Mouse (Mus musculus): Measurements from ENCODE around the gene Slc2a3.
"Not testable (repeated sequence)": the region's sequence is repeated elsewhere in the genome, so short reads cannot be mapped to it uniquely, and the experiment has no call there.

The Slc2a3 gene

DNA sequence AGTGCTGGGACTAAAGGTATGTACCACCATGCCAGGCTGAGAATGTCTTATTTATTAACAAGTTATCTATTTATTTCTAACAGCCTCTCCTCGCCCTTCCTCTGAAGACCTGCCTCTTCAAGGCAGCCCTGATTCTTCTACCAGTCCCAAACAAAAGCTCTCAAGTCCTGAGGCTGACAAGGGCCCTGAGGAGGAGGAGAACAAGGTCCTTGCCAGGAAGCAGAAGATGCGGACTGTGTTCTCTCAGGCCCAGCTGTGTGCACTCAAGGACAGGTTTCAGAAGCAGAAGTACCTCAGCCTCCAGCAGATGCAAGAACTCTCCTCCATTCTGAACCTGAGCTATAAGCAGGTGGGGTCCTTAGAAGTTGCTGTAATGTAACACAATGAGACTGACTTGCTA is 90.0 kb downstream of the Slc2a3 start:
- DNase-seq (ENCODE audit: extremely low read depth, low read depth, low spot score) = no peak

DNA sequence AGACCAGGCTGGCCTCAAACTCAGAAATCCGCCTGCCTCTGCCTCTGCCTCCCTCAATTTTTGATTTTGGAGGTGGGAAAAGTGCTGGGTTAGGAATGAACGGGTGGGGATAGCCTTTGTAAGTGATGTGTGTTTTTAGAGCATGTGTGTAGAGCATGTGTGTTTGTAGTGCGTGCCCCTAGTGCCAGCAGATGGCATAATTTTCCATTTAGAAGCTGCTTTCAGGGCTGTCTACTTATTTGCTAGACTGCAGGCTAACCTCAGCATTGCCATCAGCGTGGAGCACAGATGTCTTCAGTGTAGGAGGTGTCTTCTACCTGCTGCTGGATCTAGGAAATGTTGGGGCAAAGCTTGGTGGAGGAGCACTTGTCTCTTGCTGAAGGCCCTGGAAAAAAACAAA is 92.6 kb downstream of the Slc2a3 start:
- DNase-seq (ENCODE audit: extremely low read depth, low read depth, low spot score) = no peak

DNA sequence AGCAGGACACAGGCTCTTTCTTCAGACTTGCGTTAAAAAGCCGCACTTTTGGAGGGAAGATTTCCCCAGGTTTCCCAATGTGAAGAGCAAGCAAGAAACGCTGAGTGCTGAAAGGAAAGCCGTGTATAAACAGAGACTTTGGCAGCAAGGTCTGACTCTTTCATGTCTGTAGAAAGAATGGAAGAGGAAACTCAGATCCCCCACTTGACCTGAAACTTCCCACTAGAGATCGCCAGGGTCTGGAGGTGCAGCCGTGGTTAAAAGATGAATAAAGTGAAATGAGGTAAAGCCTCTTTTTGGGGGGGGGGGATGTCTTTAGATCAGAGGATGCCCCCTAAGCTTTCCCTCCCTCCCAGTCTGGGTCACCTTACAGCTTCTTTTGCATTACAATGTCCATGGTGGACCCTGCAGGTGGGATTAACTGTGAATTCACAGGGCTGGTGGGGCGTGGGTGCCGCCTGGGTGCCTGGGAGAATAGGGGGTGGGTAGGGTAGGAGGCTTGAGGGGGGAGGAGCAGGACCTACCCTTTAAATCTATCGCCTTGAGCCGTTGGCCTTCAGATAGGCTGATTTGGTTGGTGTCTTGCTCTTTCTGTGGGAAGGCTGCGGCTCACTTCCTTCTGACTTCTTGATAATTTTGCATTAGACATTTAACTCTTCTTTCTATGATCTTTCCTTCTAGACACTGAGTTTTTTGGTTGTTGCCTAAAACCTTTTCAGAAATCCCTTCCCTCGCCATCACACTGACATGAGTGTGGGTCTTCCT is 94.2 kb downstream of the Slc2a3 start, which contains the start of gene Nanog:
Gene Nanog, plus strand, starts transcription at position 454 of the 765 bp plus-strand sequence.
- DNase-seq (ENCODE audit: extremely low read depth, low read depth, low spot score) = no peak

DNA sequence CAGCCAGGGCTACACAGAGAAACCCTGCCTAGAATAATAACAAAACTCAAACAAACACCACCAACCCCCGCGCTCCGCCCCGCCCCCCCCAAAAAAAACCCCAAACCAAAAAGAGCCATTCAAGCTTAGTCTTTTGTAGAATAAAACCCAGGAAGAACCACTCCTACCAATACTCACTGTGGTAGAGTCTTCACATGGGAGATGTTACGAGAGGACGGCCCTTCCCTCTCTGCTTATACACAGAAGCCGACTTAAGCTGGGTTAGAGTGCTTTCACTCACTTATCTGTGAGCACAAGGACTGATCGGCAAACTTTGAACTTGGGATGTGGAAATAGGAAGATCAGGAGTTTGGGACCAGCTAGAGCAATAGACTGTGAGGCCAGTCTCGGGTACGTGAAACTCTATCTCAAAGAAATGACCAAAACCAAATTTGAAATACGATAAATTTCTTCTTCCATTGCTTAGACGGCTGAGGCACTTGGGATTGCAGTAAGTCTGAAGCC is 95.1 kb downstream of the Slc2a3 start:
- no peak for DNase-seq (ENCODE audit: extremely low read depth, low read depth, low spot score)

DNA sequence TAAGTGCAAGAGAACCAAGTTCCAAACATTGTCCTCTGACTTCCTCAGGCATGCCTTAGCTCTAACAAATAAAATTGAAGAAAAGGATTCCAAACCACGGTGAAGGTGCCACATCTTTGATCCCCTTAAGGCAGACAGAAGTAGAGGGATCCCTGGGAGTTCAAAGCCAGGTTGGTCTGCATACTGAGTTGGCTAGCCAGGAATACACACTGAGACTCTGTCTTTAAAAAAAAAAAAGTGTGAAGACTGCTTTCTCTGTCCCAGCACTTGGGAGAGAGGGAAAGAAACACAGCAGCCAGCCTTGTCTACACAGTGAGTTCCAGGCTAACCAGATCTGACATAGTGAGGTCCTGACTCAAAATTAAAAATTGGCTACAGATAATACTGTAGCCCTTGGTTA is 97.7 kb downstream of the Slc2a3 start:
- no peak for DNase-seq (ENCODE audit: extremely low read depth, low read depth, low spot score)

DNA sequence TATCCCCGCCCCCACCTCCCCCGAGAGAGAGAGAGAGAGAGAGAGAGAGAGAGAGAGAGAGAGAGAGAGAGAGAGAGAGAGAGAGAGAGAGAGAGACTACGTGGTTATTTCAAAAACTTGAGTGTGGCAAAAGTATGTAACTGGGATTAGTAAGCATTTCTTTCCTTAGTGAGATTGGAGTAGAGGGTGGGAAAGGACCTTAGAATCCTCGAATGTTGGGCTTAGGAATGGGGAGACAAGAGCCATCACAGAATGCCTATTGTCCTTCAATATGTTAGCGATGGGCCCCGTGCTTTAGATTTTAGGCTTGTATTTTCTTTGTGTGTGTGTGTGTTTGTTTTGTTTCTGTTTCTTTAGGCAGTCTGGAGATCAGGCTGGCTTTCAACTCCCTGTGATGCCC is 98.2 kb downstream of the Slc2a3 start:
- DNase-seq (ENCODE audit: extremely low read depth, low read depth, low spot score) = no peak

DNA sequence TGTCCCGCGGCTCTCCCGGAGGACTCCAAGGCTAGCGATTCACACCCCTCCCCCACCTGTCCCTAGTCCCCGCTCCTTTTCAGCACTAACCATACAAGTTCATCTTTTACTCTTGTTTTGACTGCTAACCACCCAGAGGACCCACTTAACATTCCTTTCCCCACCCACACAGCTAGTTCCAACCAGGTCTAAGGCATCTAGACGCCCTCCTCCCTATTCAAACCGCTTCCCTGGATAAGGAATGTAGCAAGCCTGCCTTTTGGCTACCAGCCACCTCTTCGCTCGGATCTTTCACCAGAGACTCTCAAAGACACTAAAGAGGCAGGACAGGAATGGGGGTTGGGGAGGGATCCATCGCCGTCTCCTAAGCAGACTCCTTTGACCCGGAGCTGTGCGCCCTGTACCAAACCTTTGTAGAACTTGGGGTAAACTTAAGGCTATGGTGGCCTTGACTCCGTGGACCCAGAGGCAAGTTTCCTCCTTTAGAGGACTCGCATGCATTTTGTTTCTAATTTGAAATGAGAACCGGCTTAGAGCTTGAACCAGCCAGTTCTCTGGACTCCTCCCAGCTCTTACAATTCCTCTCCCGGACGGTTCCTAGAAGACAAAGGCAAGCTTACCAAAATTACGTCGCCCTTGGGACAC is 98.8 kb downstream of the Slc2a3 start:
- peak; percentile 23 for DNase-seq (ENCODE audit: extremely low read depth, low read depth, low spot score)

DNA sequence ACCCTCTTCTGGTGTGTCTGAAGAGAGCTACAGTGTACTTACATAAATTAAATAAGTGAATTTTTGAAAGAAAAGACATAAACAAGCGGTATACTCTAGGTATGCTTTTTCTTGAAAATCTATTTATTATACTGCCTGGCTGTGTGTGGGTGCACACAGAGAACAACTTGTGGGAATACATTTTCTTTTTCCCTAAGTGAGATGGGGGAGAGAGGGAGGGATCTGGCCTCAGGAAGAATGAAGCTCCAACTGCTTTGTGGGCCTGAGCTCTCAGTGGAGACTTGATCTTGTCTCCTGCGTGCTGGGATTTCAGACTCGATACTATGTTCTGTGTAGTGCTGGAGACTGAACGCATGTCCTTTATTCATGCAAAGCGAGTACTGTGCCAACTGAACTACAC is 99.6 kb downstream of the Slc2a3 start:
- no peak for DNase-seq (ENCODE audit: extremely low read depth, low read depth, low spot score)

DNA sequence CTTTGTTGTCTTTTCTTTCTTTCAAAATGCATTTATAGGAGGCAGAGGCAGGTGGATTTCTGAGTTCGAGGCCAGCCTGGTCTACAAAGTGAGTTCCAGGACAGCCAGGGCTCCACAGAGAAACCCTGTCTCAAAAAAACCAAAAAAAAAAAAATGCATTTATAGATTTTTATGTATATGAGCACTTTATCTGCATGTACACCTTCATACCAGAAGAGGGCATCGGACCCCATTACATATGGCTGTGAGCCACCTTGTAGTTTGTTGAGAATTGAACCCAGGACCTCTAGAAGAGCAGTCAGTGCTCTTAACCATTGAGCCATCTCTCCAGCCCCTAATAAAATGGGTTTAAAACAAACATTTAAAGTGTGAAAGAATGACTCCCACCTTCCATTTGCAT is 101.8 kb downstream of the Slc2a3 start:
- DNase-seq (ENCODE audit: extremely low read depth, low read depth, low spot score) = not testable (repeated sequence)

DNA sequence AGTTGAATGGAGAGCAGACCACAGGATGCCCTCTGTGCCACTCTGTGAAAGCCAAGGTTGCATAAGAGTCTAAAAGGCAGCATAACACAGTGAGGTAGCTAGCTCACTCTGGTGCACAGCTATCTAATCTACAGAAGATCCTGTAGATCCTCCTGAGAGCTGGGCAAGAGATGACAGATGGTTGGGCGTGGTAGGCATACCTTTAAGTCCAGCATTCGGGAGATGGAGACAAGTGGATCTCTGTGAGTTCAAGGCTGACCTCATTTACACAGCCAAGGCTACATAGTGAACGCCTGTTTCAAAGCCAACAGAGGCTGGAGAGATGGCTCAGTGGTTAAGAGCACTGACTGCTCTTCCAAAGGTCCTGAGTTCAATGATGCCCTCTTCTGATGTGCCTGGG is 106.0 kb downstream of the Slc2a3 start:
- DNase-seq (ENCODE audit: extremely low read depth, low read depth, low spot score) = no peak

DNA sequence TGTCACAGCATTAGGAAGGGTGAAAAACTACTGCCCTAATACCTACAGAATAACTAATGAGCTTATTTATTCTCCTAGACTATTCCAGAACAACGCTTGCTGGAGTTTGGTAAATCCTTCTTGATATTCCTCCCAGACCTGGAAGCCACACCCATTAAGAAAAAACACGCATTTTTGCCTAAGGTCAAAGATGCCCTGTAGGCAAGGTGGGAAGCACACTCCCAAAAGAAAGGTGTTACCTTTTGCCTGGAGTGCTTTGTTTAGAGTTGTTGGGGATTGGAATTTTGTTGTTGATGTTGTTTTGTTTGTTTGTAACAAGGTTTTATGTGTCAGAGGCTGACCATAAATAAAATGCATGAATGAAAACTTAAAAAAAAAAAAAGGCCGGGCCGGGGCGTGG is 111.4 kb downstream of the Slc2a3 start:
- no peak for DNase-seq (ENCODE audit: extremely low read depth, low read depth, low spot score)

DNA sequence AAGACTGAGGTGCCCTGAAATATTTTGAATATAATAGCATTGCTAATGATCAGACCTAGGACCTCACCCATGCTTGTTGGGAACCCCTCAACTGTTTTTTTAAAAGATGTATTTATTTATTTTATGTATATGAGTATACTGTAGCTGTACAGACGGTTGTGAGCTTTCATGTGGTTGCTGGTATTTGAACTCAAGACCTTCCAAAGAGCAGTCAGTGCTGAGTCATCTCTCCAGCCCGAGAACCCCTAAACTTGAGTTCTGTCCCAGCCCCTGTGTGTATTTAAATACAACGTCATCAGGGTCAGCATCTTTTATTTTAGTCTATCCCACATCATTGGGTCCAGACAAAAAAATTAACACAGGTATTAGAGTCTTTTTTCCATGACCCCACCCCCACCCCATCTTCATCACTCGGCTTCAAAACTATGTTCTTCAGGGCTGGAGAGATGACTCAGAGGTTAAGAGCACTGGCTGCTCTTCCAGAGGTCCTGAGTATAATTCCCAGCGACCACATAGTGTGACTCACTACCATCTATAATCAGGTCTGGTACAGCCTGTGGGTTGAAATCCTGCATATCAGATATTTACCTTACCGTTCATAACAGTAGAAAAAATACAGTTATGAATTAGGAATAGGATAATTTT is 111.9 kb downstream of the Slc2a3 start:
- DNase-seq (ENCODE audit: extremely low read depth, low read depth, low spot score) = no peak

DNA sequence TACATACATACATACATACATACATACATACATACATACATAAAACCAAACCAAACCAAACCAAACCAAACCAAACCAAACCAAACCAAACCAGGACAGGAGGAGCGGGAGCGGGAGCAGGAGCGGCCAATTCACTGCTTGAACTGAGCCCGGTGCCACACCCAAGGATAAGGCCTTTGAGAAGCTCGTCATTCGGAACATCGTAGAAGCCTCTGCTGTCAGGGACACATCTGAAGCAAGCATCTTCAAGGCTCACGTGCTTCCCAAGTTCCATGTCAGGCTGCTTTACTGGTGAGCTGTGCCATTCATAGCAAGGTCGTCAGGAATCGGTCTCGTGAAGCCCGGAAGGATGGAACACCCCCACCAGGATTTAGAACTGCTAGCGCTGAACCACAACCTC is 114.7 kb downstream of the Slc2a3 start:
- DNase-seq (ENCODE audit: extremely low read depth, low read depth, low spot score) = no peak

DNA sequence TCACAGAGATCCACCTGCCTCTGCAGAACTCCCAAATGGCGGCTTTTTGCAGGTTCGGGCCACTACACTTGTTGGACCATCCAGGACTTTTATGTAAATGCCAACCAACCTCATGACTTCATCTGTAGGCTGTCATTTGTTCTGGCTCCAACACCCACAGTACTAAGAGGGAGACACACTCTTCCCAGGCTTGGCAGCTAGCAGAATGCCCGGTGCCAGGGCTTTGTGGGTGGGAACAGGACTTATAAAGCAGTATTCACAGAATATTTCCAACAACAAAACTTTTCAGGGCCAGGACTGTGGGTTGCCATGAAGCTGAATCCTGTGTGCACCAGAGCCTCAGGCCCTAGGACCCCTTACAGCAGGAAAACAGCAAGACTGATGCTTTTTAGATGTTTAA is 118.8 kb downstream of the Slc2a3 start:
- DNase-seq (ENCODE audit: extremely low read depth, low read depth, low spot score) = no peak

Measured in fat pad, adult 2 months (tissue).